Mouse (Mus musculus) midbrain, embryonic 11.5 days (tissue): ENCODE data around the gene Slc16a10. TPM values are rescaled to one million over a fixed set of nuclear protein-coding genes. Genes with fewer than 3 reads are reported as not detected.

Experiments used
- ATAC-seq: fragments of 200-750 bp; cut with Nextera tagmentation; 2 replicates; pipeline ENCODE4 v1.8.0; 2017; ENCODE audit warnings: moderate TSS enrichment, moderate library complexity; ENCODE audit not compliant: low FRiP score
- DNase-seq: peaks from one replicate; pipeline ENCODE4 v3.0.0; 2015; ENCODE audit warnings: low spot score; ENCODE audit errors: missing footprints
- H3K27ac ChIP-seq: fragments of 300-500 bp; sonication (generic); 2 replicates; pipeline ENCODE4 v1.5.1; 2014; ENCODE audit warnings: low read depth, low read length
- H3K27me3 ChIP-seq: fragments of 300-500 bp; sonication (generic); 2 replicates; pipeline ENCODE4 v1.6.1; 2014; ENCODE audit warnings: mild to moderate bottlenecking, low read length, moderate library complexity, mixed read lengths; ENCODE audit not compliant: control insufficient read depth, insufficient read depth
- H3K36me3 ChIP-seq: fragments of 300-500 bp; sonication (generic); 2 replicates; pipeline ENCODE4 v1.6.1; 2014; ENCODE audit warnings: mild to moderate bottlenecking, low read length, moderate library complexity, mixed read lengths; ENCODE audit not compliant: control insufficient read depth, insufficient read depth
- H3K4me1 ChIP-seq: fragments of 300-500 bp; sonication (generic); 2 replicates; pipeline ENCODE4 v1.6.1; 2014; ENCODE audit warnings: low read length; ENCODE audit not compliant: control insufficient read depth, insufficient read depth
- H3K4me2 ChIP-seq: fragments of 300-500 bp; sonication (generic); 2 replicates; pipeline ENCODE4 v1.6.1; 2014; ENCODE audit warnings: mild to moderate bottlenecking, moderate library complexity
- H3K4me3 ChIP-seq: fragments of 300-500 bp; sonication (generic); 2 replicates; pipeline ENCODE4 v1.5.1; 2014; ENCODE audit warnings: low read depth, low read length
- H3K9ac ChIP-seq: fragments of 300-500 bp; sonication (generic); 2 replicates; pipeline ENCODE4 v1.6.1; 2014; ENCODE audit warnings: low read length
- H3K9me3 ChIP-seq: fragments of 300-500 bp; sonication (generic); 2 replicates; pipeline ENCODE4 v1.6.1; 2016; ENCODE audit warnings: low read length; ENCODE audit not compliant: control insufficient read depth
- WGBS: fragments of 180-500 bp; shearing (Covaris S2); extraction: QIAGEN DNeasy Blood & Tissue Kit; methylation state at CpG from one replicate; pipeline ENCODE4 v1.1.7; 2014; 5-methylcytosine and 5-hydroxymethylcytosine counted together
- polyA plus RNA-seq: library from polyadenylated mRNA; unstranded; fragments of >200 nt; fragmentation: Nextera tagmentation; extraction: Ambion mirVana; gene quantifications from 2 replicates; pipeline ENCODE4 v1.2.1, GENCODE M21; 2014

Slc16a10 gene
- polyA plus RNA-seq, 1 experiment from 2014 or later = 4.6 TPM

DNA sequence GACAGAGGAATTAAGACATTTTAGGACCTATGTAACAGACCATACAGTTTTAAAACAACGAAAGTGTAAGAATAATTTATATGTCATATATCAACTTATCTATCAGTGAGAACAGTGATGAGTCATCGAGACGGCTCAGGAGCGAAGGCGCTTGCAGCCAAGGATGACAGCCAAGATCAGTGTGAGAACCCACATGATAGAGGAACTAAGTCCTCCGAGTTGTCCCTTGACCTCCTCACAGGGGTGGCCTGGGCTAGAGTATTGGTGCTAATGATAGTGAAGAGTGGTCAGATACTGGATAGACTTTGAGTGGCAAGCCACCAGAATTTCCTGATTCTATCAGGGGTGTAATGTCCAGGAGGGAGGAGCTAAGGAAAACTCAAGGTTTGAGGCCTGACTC, 68.5 kb downstream of the Slc16a10 start:
- no peak overlapping the region for H3K4me3 ChIP-seq
- no peak overlapping the region for H3K27ac ChIP-seq
- no peaks in the 10 kb centered on the region for H3K4me1 ChIP-seq
- 88% methylated on average over 6 of the region's 6 CpGs for WGBS
- no peak for ATAC-seq
- no peaks in the 10 kb centered on the region for H3K36me3 ChIP-seq
- DNase-seq = no peak
- no peaks in the 10 kb centered on the region for H3K27me3 ChIP-seq
- no peak overlapping the region for H3K4me2 ChIP-seq
- H3K9ac ChIP-seq = no peak overlapping the region
- H3K9me3 ChIP-seq = no peaks in the 10 kb centered on the region

DNA sequence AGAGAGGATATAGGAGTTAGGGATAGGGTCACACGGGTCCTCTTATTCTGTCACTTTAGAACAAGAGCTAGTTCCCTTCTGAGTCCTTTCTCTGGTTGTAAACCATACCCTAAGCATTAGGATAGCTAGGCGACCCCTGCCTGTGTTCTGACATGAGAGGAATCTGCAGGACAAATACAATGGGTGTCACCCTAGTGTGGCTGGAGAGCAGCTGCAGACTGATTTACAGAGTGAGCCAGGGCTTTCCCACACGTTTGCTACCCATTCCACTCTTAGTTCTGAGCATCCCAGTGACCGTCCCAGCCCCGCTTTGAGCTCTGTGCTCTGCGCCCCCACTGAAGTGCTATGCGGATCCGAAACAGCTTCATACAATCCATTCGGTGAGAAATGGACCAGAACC, 71.4 kb downstream of the Slc16a10 start:
- Histone ChIP-seq H3K27me3 (no peaks in the 10 kb centered on the region), H3K36me3 (no peaks in the 10 kb centered on the region), H3K4me2 (no peak overlapping the region), H3K4me3 (no peak overlapping the region), H3K4me1 (no peaks in the 10 kb centered on the region; the same call in 1 of the 2 replicates), H3K9me3 (no peaks in the 10 kb centered on the region), H3K27ac (no peak overlapping the region), H3K9ac (no peak overlapping the region)
- ATAC-seq (no peak), DNase-seq (no peak)
- 68% methylated on average over 9 of the region's 9 CpGs for WGBS

DNA sequence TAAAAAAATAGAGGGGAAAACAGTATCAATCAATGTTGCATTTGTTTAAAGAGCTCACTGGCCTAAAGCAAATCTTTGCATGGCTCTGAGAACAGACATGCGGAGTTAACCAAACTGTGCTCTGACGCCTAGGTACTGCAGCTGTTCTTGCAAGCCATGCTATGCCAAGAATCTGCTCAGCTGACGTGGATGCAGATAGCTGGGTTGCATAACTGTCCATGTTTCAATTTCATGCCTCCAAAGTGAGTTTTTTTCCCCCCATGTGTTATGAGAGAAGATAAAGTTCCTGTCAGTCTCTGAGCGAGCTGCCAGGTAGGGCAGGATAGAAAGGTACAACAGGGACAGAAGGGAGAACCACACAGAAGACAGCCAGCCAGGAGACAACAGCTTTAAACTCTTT, 72.8 kb downstream of the Slc16a10 start:
- Histone ChIP-seq H3K4me1 (no peaks in the 10 kb centered on the region; the same call in 1 of the 2 replicates), H3K36me3 (no peaks in the 10 kb centered on the region), H3K4me3 (no peak overlapping the region), H3K4me2 (no peak overlapping the region), H3K27ac (no peak overlapping the region), H3K9ac (no peak overlapping the region), H3K9me3 (no peaks in the 10 kb centered on the region), H3K27me3 (no peaks in the 10 kb centered on the region)
- ATAC-seq (no peak), DNase-seq (no peak)
- 65% methylated on average over 4 of the region's 4 CpGs for WGBS

DNA sequence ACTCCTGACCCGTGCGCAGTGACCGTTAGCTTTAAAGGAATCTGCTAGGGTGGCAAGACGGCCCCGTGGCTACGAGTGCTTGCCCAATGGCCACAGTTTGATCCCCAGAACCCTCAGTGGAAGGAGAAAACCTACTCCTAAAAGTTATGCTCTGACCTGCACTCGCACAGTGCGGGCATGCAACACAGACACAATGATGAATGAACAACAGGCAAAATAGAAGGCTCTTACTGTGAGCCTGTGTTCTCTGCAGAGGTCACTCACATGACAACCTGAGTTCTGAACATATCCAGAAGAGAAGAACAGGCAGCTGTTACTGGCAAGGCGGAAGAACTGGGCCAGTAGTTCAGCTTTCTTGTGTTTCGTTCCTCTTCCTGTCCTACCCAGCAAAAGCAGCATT, 73.5 kb downstream of the Slc16a10 start:
- H3K4me1 ChIP-seq = no peaks in the 10 kb centered on the region; the same call in 1 of the 2 replicates
- 85% methylated on average over 10 of the region's 10 CpGs for WGBS
- H3K27ac ChIP-seq = no peak overlapping the region
- H3K9me3 ChIP-seq = no peaks in the 10 kb centered on the region
- H3K27me3 ChIP-seq = no peaks in the 10 kb centered on the region
- H3K9ac ChIP-seq = no peak overlapping the region
- no peak overlapping the region for H3K4me2 ChIP-seq
- DNase-seq = no peak
- H3K36me3 ChIP-seq = no peaks in the 10 kb centered on the region
- H3K4me3 ChIP-seq = no peak overlapping the region
- no peak for ATAC-seq

DNA sequence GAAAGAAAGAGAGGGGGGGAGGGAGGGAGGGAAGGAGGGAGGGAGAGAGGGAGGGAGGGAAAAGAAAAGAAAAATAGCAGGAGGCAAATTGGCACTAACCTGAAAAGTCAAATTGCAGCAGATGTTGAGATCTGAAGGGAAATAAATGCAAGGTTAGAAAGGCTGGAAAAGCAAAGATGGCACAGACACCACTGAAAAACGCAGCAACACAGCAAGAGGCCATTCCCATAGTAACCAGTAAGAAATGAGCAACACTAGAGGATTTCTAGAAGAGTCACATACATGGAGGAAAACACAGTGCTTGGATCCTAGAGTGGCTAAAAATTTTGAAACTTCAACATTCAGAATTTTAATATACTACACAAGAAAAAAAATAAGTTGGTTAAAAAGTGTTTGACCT, 74.5 kb downstream of the Slc16a10 start:
- ATAC-seq = no peak
- H3K4me3 ChIP-seq = no peak overlapping the region
- H3K27ac ChIP-seq = no peak overlapping the region
- H3K4me2 ChIP-seq = no peak overlapping the region
- no peak for DNase-seq
- H3K4me1 ChIP-seq = no peaks in the 10 kb centered on the region; the same call in 1 of the 2 replicates
- no peaks in the 10 kb centered on the region for H3K27me3 ChIP-seq
- H3K9me3 ChIP-seq = no peaks in the 10 kb centered on the region
- no peaks in the 10 kb centered on the region for H3K36me3 ChIP-seq
- WGBS = 23% methylated on average over 1 of the region's 1 CpGs
- no peak overlapping the region for H3K9ac ChIP-seq

DNA sequence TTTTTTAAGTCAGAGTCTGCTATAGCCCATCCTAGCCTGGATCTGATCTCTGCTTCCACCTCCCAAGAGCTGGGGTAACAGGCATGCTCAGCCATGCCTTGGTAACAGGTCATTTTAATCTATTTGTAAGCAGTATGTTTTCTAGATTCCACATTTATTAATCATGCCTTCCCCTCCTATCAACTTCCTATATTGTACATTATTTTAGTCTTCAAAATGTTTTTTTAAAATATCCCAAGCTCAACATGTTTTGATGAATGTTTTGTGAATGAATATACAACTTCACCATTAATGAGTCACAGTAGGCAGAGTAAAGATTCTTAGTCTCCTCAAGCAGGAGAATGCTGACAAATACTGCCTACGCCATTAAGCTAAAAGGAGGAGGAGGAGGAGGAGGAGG, 75.0 kb downstream of the Slc16a10 start:
- H3K9me3 ChIP-seq = no peaks in the 10 kb centered on the region

DNA sequence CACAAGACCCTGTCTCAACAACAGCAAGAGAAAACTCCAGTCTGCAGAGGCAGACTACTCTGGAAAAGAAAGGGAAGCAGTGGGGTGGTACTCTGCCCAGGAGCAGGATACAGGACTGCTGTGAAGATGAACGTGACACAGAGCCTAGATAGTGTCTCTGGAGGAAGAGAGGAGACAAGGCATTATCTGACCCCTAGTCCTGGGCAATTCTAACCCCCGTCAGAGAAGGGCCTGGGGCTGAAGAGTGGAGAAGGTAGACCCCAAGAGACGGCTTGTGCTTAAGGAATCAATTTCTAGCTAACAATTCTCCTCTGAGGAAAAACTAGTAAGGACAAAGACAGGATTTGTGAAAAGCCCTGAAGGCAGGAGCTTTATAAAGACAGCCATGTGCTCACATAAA, 76.7 kb downstream of the Slc16a10 start:
- H3K27ac ChIP-seq = peak overlapping the region; percentile 20; the same call in 1 of the 2 replicates
- no peaks in the 10 kb centered on the region for H3K36me3 ChIP-seq
- ATAC-seq = no peak
- DNase-seq = no peak
- H3K27me3 ChIP-seq = no peaks in the 10 kb centered on the region
- WGBS = 10% methylated on average over 3 of the region's 3 CpGs
- H3K4me2 ChIP-seq = no peak overlapping the region
- no peak overlapping the region for H3K4me3 ChIP-seq
- H3K9me3 ChIP-seq = no peaks in the 10 kb centered on the region
- H3K4me1 ChIP-seq = no peaks in the 10 kb centered on the region; the same call in 1 of the 2 replicates
- no peak overlapping the region for H3K9ac ChIP-seq

More for the DNA sequence above, 75.0 kb downstream of the Slc16a10 start:
- WGBS = 33% methylated on average over 1 of the region's 1 CpGs
- no peak overlapping the region for H3K9ac ChIP-seq
- no peak for ATAC-seq
- no peak for DNase-seq
- H3K27ac ChIP-seq = no peak overlapping the region
- H3K4me3 ChIP-seq = no peak overlapping the region
- H3K4me2 ChIP-seq = no peak overlapping the region
- no peaks in the 10 kb centered on the region for H3K27me3 ChIP-seq
- no peaks in the 10 kb centered on the region; the same call in 1 of the 2 replicates for H3K4me1 ChIP-seq
- H3K36me3 ChIP-seq = no peaks in the 10 kb centered on the region

DNA sequence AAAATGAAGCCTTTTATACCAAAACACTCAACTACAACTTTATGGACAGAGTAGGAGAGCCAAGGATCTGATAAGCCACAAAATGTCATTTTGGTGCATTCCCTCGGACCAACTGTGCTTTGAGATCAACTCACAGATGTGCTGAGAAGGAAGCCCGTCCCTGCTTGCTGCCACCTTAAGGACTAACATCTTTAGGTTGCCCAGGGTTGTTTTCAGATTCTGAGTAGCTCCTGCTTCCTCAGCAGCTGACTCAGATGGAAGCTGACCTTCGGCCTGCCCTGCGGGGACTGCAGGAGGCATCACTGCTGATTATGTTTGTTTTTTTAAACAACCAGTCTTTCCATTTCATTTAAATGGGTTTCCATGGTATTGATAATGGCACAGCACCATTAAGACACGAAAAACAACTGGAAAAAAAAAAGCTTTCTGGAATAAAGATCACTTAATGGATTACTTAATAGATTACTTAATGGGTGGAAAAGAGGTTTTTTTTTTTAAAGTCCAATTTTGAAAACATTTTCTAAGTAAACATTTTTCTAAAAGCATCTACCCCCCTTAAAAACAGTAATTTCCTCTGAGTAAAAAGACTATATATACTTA, 78.7 kb downstream of the Slc16a10 start:
- no peaks in the 10 kb centered on the region for H3K9me3 ChIP-seq
- no peak overlapping the region for H3K27ac ChIP-seq
- no peak for DNase-seq
- no peak overlapping the region for H3K9ac ChIP-seq
- 35% methylated on average over 5 of the region's 5 CpGs for WGBS
- no peak overlapping the region for H3K4me2 ChIP-seq
- H3K27me3 ChIP-seq = no peaks in the 10 kb centered on the region
- no peaks in the 10 kb centered on the region; the same call in 1 of the 2 replicates for H3K4me1 ChIP-seq
- ATAC-seq = no peak
- no peak overlapping the region for H3K4me3 ChIP-seq
- H3K36me3 ChIP-seq = no peaks in the 10 kb centered on the region

DNA sequence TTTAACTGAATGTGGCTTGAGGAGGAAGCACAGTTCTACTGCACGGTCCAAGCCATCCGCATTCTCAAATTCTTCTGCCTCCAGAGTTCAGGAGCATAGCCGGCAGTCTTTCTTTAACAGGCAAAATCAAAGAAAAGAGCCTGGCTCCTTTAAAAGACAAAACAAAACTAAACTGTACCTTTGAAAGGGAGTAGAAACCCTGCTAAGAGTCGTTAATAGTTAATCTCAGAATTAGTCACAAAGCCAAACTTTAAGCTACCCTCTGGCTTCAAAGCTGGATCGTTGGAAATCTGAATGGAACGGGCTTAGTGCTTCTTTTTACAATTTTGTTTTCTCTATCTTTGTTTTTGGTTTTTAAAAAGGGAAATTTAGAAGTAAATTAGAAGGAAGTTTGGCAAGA, 79.2 kb downstream of the Slc16a10 start:
- DNase-seq (no peak), ATAC-seq (no peak)
- Histone ChIP-seq H3K9ac (no peak overlapping the region), H3K9me3 (no peaks in the 10 kb centered on the region), H3K4me1 (no peaks in the 10 kb centered on the region; the same call in 1 of the 2 replicates), H3K27ac (no peak overlapping the region), H3K4me3 (no peak overlapping the region), H3K4me2 (no peak overlapping the region), H3K27me3 (no peaks in the 10 kb centered on the region), H3K36me3 (no peaks in the 10 kb centered on the region)
- WGBS = 38% methylated on average over 6 of the region's 6 CpGs
